Mouse (Mus musculus) hindbrain, embryonic 12.5 days (tissue): Measurements from ENCODE around the gene Asic2. TPM values are rescaled to one million over a fixed set of nuclear protein-coding genes. Genes with fewer than 3 reads are reported as not detected.

Source experiments
- ATAC-seq: fragments of 200-750 bp; cut with Nextera tagmentation; 2 replicates; pipeline ENCODE4 v1.8.0; 2017; ENCODE audit warnings: moderate TSS enrichment; ENCODE audit not compliant: low FRiP score
- H3K27ac ChIP-seq: fragments of 300-500 bp; sonication (generic); 2 replicates; pipeline ENCODE4 v1.5.1; 2016; ENCODE audit warnings: mild to moderate bottlenecking
- H3K27me3 ChIP-seq: fragments of 300-500 bp; sonication (generic); 2 replicates; pipeline ENCODE4 v1.6.1; 2016; ENCODE audit warnings: mild to moderate bottlenecking
- H3K36me3 ChIP-seq: fragments of 300-500 bp; sonication (generic); 2 replicates; pipeline ENCODE4 v1.6.1; 2016; ENCODE audit warnings: mild to moderate bottlenecking
- H3K4me1 ChIP-seq: fragments of 300-500 bp; sonication (generic); 2 replicates; pipeline ENCODE4 v1.6.1; 2016
- H3K4me2 ChIP-seq: fragments of 300-500 bp; sonication (generic); replicated peaks from 2 replicates; pipeline ENCODE4 v1.6.1; 2016; ENCODE audit warnings: mild to moderate bottlenecking
- H3K4me3 ChIP-seq: fragments of 300-500 bp; sonication (generic); 2 replicates; pipeline ENCODE4 v1.5.1; 2016; ENCODE audit warnings: mild to moderate bottlenecking
- H3K9ac ChIP-seq: fragments of 300-500 bp; sonication (generic); 2 replicates; pipeline ENCODE4 v1.6.1; 2016; ENCODE audit warnings: mild to moderate bottlenecking, moderate library complexity
- H3K9me3 ChIP-seq: fragments of 300-500 bp; sonication (generic); replicated peaks from 2 replicates; pipeline ENCODE4 v1.6.1; 2016; ENCODE audit warnings: mild to moderate bottlenecking
- WGBS: fragments of 180-500 bp; shearing (Covaris S2); methylation state at CpG from one replicate; pipeline ENCODE4 v1.1.7; 2016; 5-methylcytosine and 5-hydroxymethylcytosine counted together
- polyA plus RNA-seq: library from polyadenylated mRNA; unstranded; fragments of >200 nt; fragmentation: Nextera tagmentation; extraction: Ambion mirVana; gene quantifications from 2 replicates; pipeline ENCODE4 v1.2.1, GENCODE M21; 2016

Gene Asic2
- polyA plus RNA-seq, 1 experiment from 2014 or later: 5.4 TPM

GRCm38 (mm10) chr11:80838724-80839123 lies 1129.5 kb downstream of the Asic2 start:
- Histone ChIP-seq H3K27ac (no peak overlapping the region), H3K27me3 (no peaks in the 10 kb centered on the region), H3K4me1 (no peaks in the 10 kb centered on the region), H3K4me2 (no peak overlapping the region), H3K9me3 (no peaks in the 10 kb centered on the region), H3K9ac (no peak overlapping the region), H3K36me3 (no peaks in the 10 kb centered on the region), H3K4me3 (no peak overlapping the region)
- no peak for ATAC-seq
- 59% methylated on average over 1 of the region's 1 CpGs for WGBS

GRCm38 (mm10) chr11:80835841-80836240 lies 1132.4 kb downstream of the Asic2 start:
- peaks cover 9% of the 10 kb centered on the region for H3K4me1 ChIP-seq
- H3K4me2 ChIP-seq: no peak overlapping the region
- H3K27me3 ChIP-seq: no peaks in the 10 kb centered on the region
- H3K4me3 ChIP-seq: no peak overlapping the region
- H3K36me3 ChIP-seq: no peaks in the 10 kb centered on the region
- H3K9ac ChIP-seq: no peak overlapping the region
- no peak for ATAC-seq
- 81% methylated on average over 4 of the region's 4 CpGs for WGBS
- no peak overlapping the region for H3K27ac ChIP-seq
- no peaks in the 10 kb centered on the region for H3K9me3 ChIP-seq

- no peak for ATAC-seq
- Histone ChIP-seq H3K4me1 (peaks cover 9% of the 10 kb centered on the region), H3K27ac (no peak overlapping the region), H3K4me2 (no peak overlapping the region), H3K9me3 (no peaks in the 10 kb centered on the region), H3K36me3 (no peaks in the 10 kb centered on the region), H3K27me3 (no peaks in the 10 kb centered on the region), H3K9ac (no peak overlapping the region), H3K4me3 (no peak overlapping the region)
- 74% methylated on average over 2 of the region's 2 CpGs for WGBS
These were observed 1132.9 kb downstream of the Asic2 start for GRCm38 (mm10) chr11:80835395-80835794.

Other genes with a start within 250 kb of the Asic2 start
- gene 5530401A14Rik, start 107.8 kb downstream of the Asic2 start, polyA plus RNA-seq: 0.10 and 0.22 TPM in 2 replicates
- 2.0 and 2.4 TPM in 2 replicates for gene Ccl2, start 67.1 kb upstream of the Asic2 start, polyA plus RNA-seq
- not detected in 2 replicates for gene Gm17268, start 70.1 kb upstream of the Asic2 start, polyA plus RNA-seq
- gene Ccl7, start 77.3 kb upstream of the Asic2 start, polyA plus RNA-seq: 1.6 and 2.4 TPM in 2 replicates
- 0.19 and 0.86 TPM in 2 replicates for gene Ccl11, start 89.4 kb upstream of the Asic2 start, polyA plus RNA-seq
- gene Ccl12, start 133.4 kb upstream of the Asic2 start, polyA plus RNA-seq: 0.85 and 1.3 TPM in 2 replicates
- gene Ccl8, start 146.7 kb upstream of the Asic2 start, polyA plus RNA-seq: not detected in 2 replicates